Comparison of ENCODE assay signal across 18 mouse cellular contexts in the genomic region with DNA sequence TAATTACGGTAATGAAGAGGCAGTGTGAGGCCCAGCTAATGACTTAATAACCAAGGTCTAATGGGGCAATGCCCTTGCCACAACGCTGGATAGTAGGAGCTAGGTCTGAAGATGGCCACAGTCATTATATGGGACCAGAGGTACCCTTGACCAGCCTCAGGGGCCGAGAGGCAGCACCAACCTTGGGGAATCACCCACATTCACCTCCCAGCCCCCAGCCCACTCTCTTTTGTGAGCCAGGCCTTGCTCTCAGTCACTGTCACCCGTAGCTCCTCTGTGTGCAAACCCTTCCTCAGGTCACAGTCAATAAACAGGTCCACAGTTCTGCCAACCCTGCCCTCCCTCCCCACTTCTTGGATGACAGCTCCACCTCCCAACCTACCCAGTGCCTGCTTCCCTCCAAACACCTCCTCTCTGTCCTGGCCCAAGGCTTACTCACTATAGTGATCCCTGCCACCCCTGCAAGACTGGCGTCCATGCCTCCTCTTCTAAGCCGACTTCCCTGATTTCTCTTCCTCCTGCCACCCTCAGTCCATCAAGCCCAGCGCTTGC. TPM values are rescaled to one million over a fixed set of nuclear protein-coding genes. Genes with fewer than 3 reads are reported as not detected.
DNase-seq lines count a peak whose midpoint lies in the region; ATAC-seq and TF ChIP-seq lines count a peak whose summit lies in the region.
"Had no signal": no experiment of that assay in that cellular context is flagged by ENCODE, and none has a peak within 500 bp of the region (broad histone marks: within the 10 kb centered on the region; RNA-seq: fewer than 3 reads in every experiment).

No protein-coding gene starts in this region.

- H3K4me3 ChIP-seq in gastrocnemius, adult 2 months, result no peak overlapping the region
- no peak overlapping the region for H3K4me3 ChIP-seq in liver, adult 2 months (ENCODE audit: insufficient read depth, low read depth, low read length)
- H3K4me3 ChIP-seq in limb, embryonic 10.5 days, result no peak overlapping the region
- no peak overlapping the region for H3K4me3 ChIP-seq in stomach, embryonic 15.5 days (replicated peaks)

- WGBS in liver, adult 2 months, result 47% methylated on average over 7 of the region's 7 CpGs
- WGBS in limb, embryonic 10.5 days, result 80% methylated on average over 7 of the region's 7 CpGs
- WGBS in stomach, embryonic 15.5 days, result 71% methylated on average over 7 of the region's 7 CpGs

- ATAC-seq in stomach, embryonic 15.5 days (ENCODE audit: insufficient read depth, low FRiP score, low read depth), result no peak

- no peaks in the 10 kb centered on the region; the same call in 1 of the 2 replicates for H3K79me2 ChIP-seq in liver, adult 2 months (ENCODE audit: control insufficient read depth, insufficient read depth, low read length)

- H3K36me3 ChIP-seq in liver, adult 2 months (ENCODE audit: control insufficient read depth, insufficient read depth, low read length), result no peaks in the 10 kb centered on the region
- no peaks in the 10 kb centered on the region for H3K36me3 ChIP-seq in limb, embryonic 10.5 days
- H3K36me3 ChIP-seq in stomach, embryonic 15.5 days, result no peaks in the 10 kb centered on the region

- H3K27me3 ChIP-seq in liver, adult 2 months (ENCODE audit: control insufficient read depth, insufficient read depth, low read length), result no peaks in the 10 kb centered on the region
- no peaks in the 10 kb centered on the region for H3K27me3 ChIP-seq in limb, embryonic 10.5 days (ENCODE audit: low read depth, poor library complexity, severe bottlenecking)
- H3K27me3 ChIP-seq in stomach, embryonic 15.5 days (replicated peaks), result no peaks in the 10 kb centered on the region

- no peaks in the 10 kb centered on the region for H3K9me3 ChIP-seq in limb, embryonic 10.5 days (replicated peaks)
- no peaks in the 10 kb centered on the region for H3K9me3 ChIP-seq in stomach, embryonic 15.5 days

- H3K9ac ChIP-seq in liver, adult 2 months (ENCODE audit: low read depth, low read length), result no peak overlapping the region
- no peak overlapping the region for H3K9ac ChIP-seq in stomach, embryonic 15.5 days
- H3K9ac ChIP-seq: lung, embryonic 14.5 days had no signal

- DNase-seq in gastrocnemius, adult 2 months, result peak; percentile 46
- no peak for DNase-seq in gastrocnemius, postnatal 25 days
- DNase-seq in liver, adult 2 months (ENCODE audit: extremely low read depth, low read depth, low spot score), result peak; percentile 83
- DNase-seq in liver, result no peak
- DNase-seq in limb, embryonic 10.5 days (ENCODE audit: low spot score), result no peak
- no peak for DNase-seq in frontal cortex, postnatal 14 days (ENCODE audit: low spot score in 2 of 2)
- DNase-seq in urinary bladder, postnatal 25 days (ENCODE audit: low spot score), result no peak
- DNase-seq: adrenal gland, adult 2 months; cerebellum, postnatal 14 days; kidney, postnatal 25 days; lung, embryonic 14.5 days; thymus, postnatal 14 days had no signal

- peak overlapping the region; percentile 75 for H3K27ac ChIP-seq in gastrocnemius, adult 2 months
- H3K27ac ChIP-seq in liver, adult 2 months (replicated peaks; ENCODE audit: insufficient read depth, low read depth, low read length), result peak overlapping the region; percentile 94
- H3K27ac ChIP-seq in limb, embryonic 10.5 days, result peak overlapping the region; percentile 25; the same call in 1 of the 2 replicates
- 0 out of 2 replicates have a peak overlapping the region, but pooled peaks have one; percentile 21 for H3K27ac ChIP-seq in stomach, embryonic 15.5 days

- TF ChIP-seq POLR2A in liver, adult 2 months (IDR thresholded peaks at IDR 0.05; ENCODE audit: extremely low read depth, insufficient read depth, low read length), result no peak

- no peak overlapping the region for H3K4me2 ChIP-seq in stomach, embryonic 15.5 days
- H3K4me2 ChIP-seq: lung, embryonic 14.5 days had no signal

- intact Hi-C loops in gastrocnemius, adult 2 months (cut with DNase I), result no loop called here

- no peak for TF ChIP-seq CTCF in gastrocnemius, adult 2 months (IDR thresholded peaks at IDR 0.05)
- no peak for TF ChIP-seq CTCF in liver, adult 2 months (IDR thresholded peaks at IDR 0.05; ENCODE audit: low read depth, low read length)

- peaks cover 33% of the 10 kb centered on the region for H3K4me1 ChIP-seq in liver, adult 2 months (ENCODE audit: control insufficient read depth, insufficient read depth, low read length)
- H3K4me1 ChIP-seq in limb, embryonic 10.5 days, result peaks cover 17% of the 10 kb centered on the region; the same call in 1 of the 2 replicates
- H3K4me1 ChIP-seq in stomach, embryonic 15.5 days, result peaks cover 35% of the 10 kb centered on the region

RNA-seq across cellular contexts. Expression of a gene that starts 13.6 kb away (rescaled TPM):
- 10 to 100 TPM; 15.7 to 65.1 TPM for total RNA-seq in gastrocnemius, adult 2 months (2021)
- 10 to 100 TPM; 12.4 to 16.9 TPM for total RNA-seq in gastrocnemius, postnatal 25 days (2021)
- total RNA-seq in liver, adult 2 months (2014; rRNA removed), result 25.4 and 41.1 TPM in 2 replicates
- polyA plus RNA-seq in liver, adult 2 months (2012; rRNA removed), result 47.3 and 65.1 TPM in 2 replicates
- 2.8 and 3.0 TPM in 2 replicates for polyA plus RNA-seq in limb, embryonic 10.5 days (2016; fragmentation: Nextera tagmentation; extraction: Ambion mirVana)
- 4.2 and 6.0 TPM in 2 replicates for polyA plus RNA-seq in stomach, embryonic 15.5 days (2015; fragmentation: Nextera tagmentation; extraction: Ambion mirVana)

RNA-seq across cellular contexts. Expression of a gene that starts 35.0 kb away (rescaled TPM):
- 10 to 100 TPM; 60.2 to 60.9 TPM for total RNA-seq in gastrocnemius, adult 2 months (2021)
- total RNA-seq in gastrocnemius, postnatal 25 days (2021), result 10 to 100 TPM; 52.1 to 56.5 TPM
- total RNA-seq in liver, adult 2 months (2014; rRNA removed), result 13.7 and 18.8 TPM in 2 replicates
- 14.8 and 21.6 TPM in 2 replicates for polyA plus RNA-seq in liver, adult 2 months (2012; rRNA removed)
- polyA plus RNA-seq in limb, embryonic 10.5 days (2016; fragmentation: Nextera tagmentation; extraction: Ambion mirVana), result 234 and 274 TPM in 2 replicates
- 144 and 159 TPM in 2 replicates for polyA plus RNA-seq in stomach, embryonic 15.5 days (2015; fragmentation: Nextera tagmentation; extraction: Ambion mirVana)

RNA-seq across cellular contexts. Expression of a gene that starts 40.8 kb away (rescaled TPM):
- total RNA-seq in gastrocnemius, adult 2 months (2021), result 1 to 10 TPM in 1 of 2 experiments, under 1 TPM in 1; 0.67 to 5.5 TPM
- total RNA-seq in gastrocnemius, postnatal 25 days (2021), result under 1 TPM; 0.38 TPM
- 13.6 and 16.2 TPM in 2 replicates for total RNA-seq in liver, adult 2 months (2014; rRNA removed)
- 33.7 and 44.3 TPM in 2 replicates for polyA plus RNA-seq in liver, adult 2 months (2012; rRNA removed)
- polyA plus RNA-seq in limb, embryonic 10.5 days (2016; fragmentation: Nextera tagmentation; extraction: Ambion mirVana), result 0.08 TPM in 1 of 2 replicates, not detected in the other
- 4.7 and 4.8 TPM in 2 replicates for polyA plus RNA-seq in stomach, embryonic 15.5 days (2015; fragmentation: Nextera tagmentation; extraction: Ambion mirVana)
- total RNA-seq: hematopoietic stem cell, adult 5-6 weeks; layer of hippocampus, postnatal 10 days; left cerebral cortex, postnatal 14 days; megakaryocyte-erythroid progenitor cell, adult 5-6 weeks had no signal
- polyA plus RNA-seq: embryonic facial prominence, embryonic 11.5 days; lung, embryonic 14.5 days had no signal

Comparison
In these comparisons a context has a peak if more than half of its experiments do, and no peak if none do; other contexts are left out.
1. DNase-seq: peak in gastrocnemius, adult 2 months (single experiment) and liver, adult 2 months (single experiment); none in gastrocnemius, postnatal 25 days (single experiment), liver (single experiment), limb, embryonic 10.5 days (single experiment), frontal cortex, postnatal 14 days (0 of 2) and urinary bladder, postnatal 25 days (single experiment).
2. H3K27ac ChIP-seq: peak in every context shown above with its lines; median percentile 94 in liver, adult 2 months; 75 in gastrocnemius, adult 2 months; 25 in limb, embryonic 10.5 days; 21 in stomach, embryonic 15.5 days.